Mouse (Mus musculus) heart, embryonic 16.5 days (tissue): ENCODE results near the gene Ephx1. TPM values are rescaled to one million over a fixed set of nuclear protein-coding genes. Genes with fewer than 3 reads are reported as not detected.

Experiments
- ATAC-seq: fragments of 200-750 bp; cut with Nextera tagmentation; replicated peaks from 2 replicates; pipeline ENCODE4 v1.8.0; 2017; ENCODE audit warnings: moderate number of reproducible peaks; ENCODE audit not compliant: insufficient read depth, low FRiP score; ENCODE audit errors: extremely low read depth
- H3K27ac ChIP-seq: fragments of 300-500 bp; sonication (generic); 2 replicates; pipeline ENCODE4 v1.5.1; 2014; ENCODE audit warnings: mild to moderate bottlenecking, low read length, control low read depth, moderate library complexity
- H3K27me3 ChIP-seq: fragments of 300-500 bp; sonication (generic); 2 replicates; pipeline ENCODE4 v1.6.1; 2014; ENCODE audit warnings: low read length, mixed read lengths; ENCODE audit not compliant: control insufficient read depth, insufficient read depth
- H3K36me3 ChIP-seq: fragments of 300-500 bp; sonication (generic); 2 replicates; pipeline ENCODE4 v1.6.1; 2014; ENCODE audit not compliant: control insufficient read depth, insufficient read depth
- H3K4me1 ChIP-seq: fragments of 300-500 bp; sonication (generic); 2 replicates; pipeline ENCODE4 v1.6.1; 2014; ENCODE audit warnings: low read length, mixed read lengths; ENCODE audit not compliant: control insufficient read depth, insufficient read depth
- H3K4me2 ChIP-seq: fragments of 300-500 bp; sonication (generic); 2 replicates; pipeline ENCODE4 v1.6.1; 2014; ENCODE audit warnings: low read depth, mild to moderate bottlenecking, control low read depth, low read length
- H3K4me3 ChIP-seq: fragments of 300-500 bp; sonication (generic); 2 replicates; pipeline ENCODE4 v1.5.1; 2014; ENCODE audit warnings: mild to moderate bottlenecking, control low read depth, low read length
- H3K9ac ChIP-seq: fragments of 300-500 bp; sonication (generic); 2 replicates; pipeline ENCODE4 v1.6.1; 2014; ENCODE audit warnings: low read length, control low read depth
- H3K9me3 ChIP-seq: fragments of 300-500 bp; sonication (generic); replicated peaks from 2 replicates; pipeline ENCODE4 v1.6.1; 2016; ENCODE audit warnings: low read length; ENCODE audit not compliant: control insufficient read depth
- WGBS: fragments of 180-500 bp; shearing (Covaris S2); extraction: QIAGEN DNeasy Blood & Tissue Kit; methylation state at CpG from one replicate; pipeline ENCODE4 v1.1.7; 2014; 5-methylcytosine and 5-hydroxymethylcytosine counted together
- polyA plus RNA-seq: library from polyadenylated mRNA; unstranded; fragments of >200 nt; fragmentation: Nextera tagmentation; extraction: Ambion mirVana; gene quantifications from 2 replicates; pipeline ENCODE4 v1.2.1, GENCODE M21; 2015

The Ephx1 gene
- polyA plus RNA-seq, 1 experiment from 2014 or later: 11.3 TPM

- no peak overlapping the region for H3K4me2 ChIP-seq
- ATAC-seq: no peak
- no peaks in the 10 kb centered on the region for H3K9me3 ChIP-seq
- no peak overlapping the region for H3K9ac ChIP-seq
- peaks cover 2% of the 10 kb centered on the region; the same call in 1 of the 2 replicates for H3K4me1 ChIP-seq
- peaks cover 11% of the 10 kb centered on the region for H3K36me3 ChIP-seq
- H3K4me3 ChIP-seq: no peak overlapping the region
- WGBS: 88% methylated on average over 9 of the region's 11 CpGs
- no peaks in the 10 kb centered on the region for H3K27me3 ChIP-seq
- no peak overlapping the region for H3K27ac ChIP-seq
Measured at GRCm38 (mm10) chr1:180972941-180973340, 47.8 kb downstream of the Ephx1 start.

DNA sequence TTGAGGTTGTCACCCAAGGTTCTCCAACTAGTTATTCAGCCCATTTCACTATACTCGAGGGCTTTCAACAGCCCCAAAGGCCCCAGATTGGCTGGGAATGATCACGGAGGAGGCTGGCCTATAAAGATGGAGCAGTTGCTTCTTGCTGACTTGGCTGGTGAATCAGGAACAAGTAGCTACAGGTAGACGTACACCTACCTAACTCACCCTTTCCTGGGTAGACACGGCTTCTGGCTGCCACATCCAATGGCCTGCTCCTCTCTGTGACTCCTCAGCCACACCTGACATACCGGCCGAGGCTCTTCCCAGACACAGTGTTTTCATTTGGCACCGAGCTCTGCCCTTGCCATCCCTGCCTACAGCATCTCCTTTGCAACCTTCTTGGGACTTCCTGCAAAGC lies 53.4 kb downstream of the Ephx1 start:
- 90% methylated on average over 7 of the region's 7 CpGs for WGBS
- Histone ChIP-seq H3K36me3 (peaks cover 33% of the 10 kb centered on the region), H3K4me1 (peaks cover 2% of the 10 kb centered on the region; the same call in 1 of the 2 replicates), H3K27ac (no peak overlapping the region), H3K9me3 (no peaks in the 10 kb centered on the region), H3K9ac (no peak overlapping the region), H3K27me3 (no peaks in the 10 kb centered on the region), H3K4me3 (no peak overlapping the region), H3K4me2 (no peak overlapping the region)
- ATAC-seq: no peak

DNA sequence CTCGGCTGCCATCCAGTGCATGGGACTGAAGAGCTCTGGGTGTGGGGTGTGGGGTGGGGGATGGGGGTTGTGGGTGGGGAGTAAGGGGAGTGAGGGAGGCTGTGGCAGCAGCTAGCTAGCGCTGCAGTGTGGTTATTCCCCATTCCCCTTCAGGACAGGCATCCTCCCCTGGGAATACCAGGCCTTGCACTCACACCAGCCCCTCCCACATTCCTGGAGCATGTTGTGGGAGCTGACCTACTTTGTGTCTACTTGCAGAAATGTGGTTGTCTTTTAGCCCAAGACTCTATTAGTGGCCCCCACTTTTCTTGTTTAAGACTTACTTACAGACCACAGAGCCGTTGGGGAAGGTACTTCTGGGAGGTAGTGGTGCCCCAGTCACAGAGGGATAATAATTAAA lies 54.2 kb downstream of the Ephx1 start:
- Histone ChIP-seq H3K4me3 (no peak overlapping the region), H3K27me3 (no peaks in the 10 kb centered on the region), H3K9me3 (no peaks in the 10 kb centered on the region), H3K9ac (no peak overlapping the region), H3K27ac (no peak overlapping the region), H3K4me1 (peaks cover 2% of the 10 kb centered on the region; the same call in 1 of the 2 replicates), H3K4me2 (no peak overlapping the region), H3K36me3 (peaks cover 37% of the 10 kb centered on the region)
- WGBS: 55% methylated on average over 3 of the region's 3 CpGs
- ATAC-seq: no peak

- H3K36me3 ChIP-seq: peaks cover 37% of the 10 kb centered on the region
- H3K27ac ChIP-seq: no peak overlapping the region
Measured at GRCm38 (mm10) chr1:180965786-180966185, 54.9 kb downstream of the Ephx1 start.

DNA sequence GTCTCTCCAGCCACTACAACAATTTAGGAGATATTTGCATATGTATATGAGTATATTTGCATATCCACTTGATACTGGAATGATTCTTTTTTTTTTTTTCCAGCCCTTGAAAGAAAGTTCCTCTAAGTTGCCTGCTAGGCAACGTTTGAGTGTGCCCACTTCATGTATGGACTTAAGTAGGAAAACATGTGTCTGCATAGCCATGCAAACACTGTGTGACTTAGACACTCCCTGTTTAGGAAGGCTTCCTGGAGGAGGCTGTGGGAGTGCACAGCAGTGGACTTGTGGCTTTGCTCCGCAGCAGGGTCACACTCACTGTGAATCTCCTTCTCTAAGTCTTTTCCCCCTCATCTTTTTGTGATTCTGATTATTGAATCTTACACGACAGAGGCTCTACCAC lies 61.9 kb downstream of the Ephx1 start:
- no peak overlapping the region for H3K4me3 ChIP-seq
- no peaks in the 10 kb centered on the region for H3K9me3 ChIP-seq
- no peaks in the 10 kb centered on the region for H3K4me1 ChIP-seq
- no peak for ATAC-seq
- H3K27ac ChIP-seq: no peak overlapping the region
- H3K9ac ChIP-seq: no peak overlapping the region
- H3K4me2 ChIP-seq: no peak overlapping the region
- H3K27me3 ChIP-seq: no peaks in the 10 kb centered on the region
- peaks cover 39% of the 10 kb centered on the region for H3K36me3 ChIP-seq
- WGBS: 69% methylated on average over 3 of the region's 3 CpGs

More at GRCm38 (mm10) chr1:180965786-180966185, 54.9 kb downstream of the Ephx1 start:
- Histone ChIP-seq H3K4me3 (no peak overlapping the region), H3K9ac (no peak overlapping the region), H3K9me3 (no peaks in the 10 kb centered on the region), H3K4me2 (no peak overlapping the region), H3K4me1 (peaks cover 2% of the 10 kb centered on the region; the same call in 1 of the 2 replicates), H3K27me3 (no peaks in the 10 kb centered on the region)
- no peak for ATAC-seq
- WGBS: 84% methylated on average over 3 of the region's 3 CpGs

- WGBS: 79% methylated on average over 3 of the region's 3 CpGs
- Histone ChIP-seq H3K36me3 (peaks cover 43% of the 10 kb centered on the region), H3K27ac (no peak overlapping the region), H3K9me3 (no peaks in the 10 kb centered on the region), H3K27me3 (no peaks in the 10 kb centered on the region), H3K4me2 (no peak overlapping the region), H3K4me3 (no peak overlapping the region), H3K9ac (no peak overlapping the region), H3K4me1 (no peaks in the 10 kb centered on the region)
- no peak for ATAC-seq
Measured at GRCm38 (mm10) chr1:180957989-180958388, 62.7 kb downstream of the Ephx1 start.

DNA sequence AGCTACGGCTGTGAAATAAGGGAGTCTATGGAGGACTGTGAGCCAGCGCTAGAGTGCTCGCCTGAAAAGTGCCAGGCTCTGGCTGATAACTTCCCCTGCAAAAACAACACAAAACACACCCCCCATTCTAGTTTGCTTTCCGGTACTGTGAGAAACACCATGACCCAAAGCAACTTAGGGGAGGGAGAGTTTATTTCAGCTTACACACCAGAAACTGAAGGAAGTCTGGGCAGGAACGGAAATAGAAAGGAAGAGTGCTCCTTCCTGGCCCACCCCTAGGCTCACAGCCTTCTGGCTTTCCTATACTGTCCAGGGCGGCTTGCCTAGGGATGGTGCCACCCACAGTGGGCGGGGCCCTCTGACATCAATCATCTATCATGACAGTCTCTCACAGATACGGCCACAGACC lies 63.7 kb downstream of the Ephx1 start:
- 71% methylated on average over 8 of the region's 8 CpGs for WGBS
- no peaks in the 10 kb centered on the region for H3K9me3 ChIP-seq
- H3K27me3 ChIP-seq: no peaks in the 10 kb centered on the region
- no peak overlapping the region for H3K4me2 ChIP-seq
- H3K4me1 ChIP-seq: no peaks in the 10 kb centered on the region
- no peak overlapping the region for H3K4me3 ChIP-seq
- no peak overlapping the region for H3K9ac ChIP-seq
- peaks cover 45% of the 10 kb centered on the region for H3K36me3 ChIP-seq
- ATAC-seq: peak; percentile 66
- no peak overlapping the region for H3K27ac ChIP-seq

- no peak overlapping the region for H3K4me3 ChIP-seq
- ATAC-seq: no peak
- no peaks in the 10 kb centered on the region for H3K27me3 ChIP-seq
- peaks cover 46% of the 10 kb centered on the region for H3K36me3 ChIP-seq
- no peak overlapping the region for H3K9ac ChIP-seq
- H3K4me2 ChIP-seq: no peak overlapping the region
- H3K27ac ChIP-seq: no peak overlapping the region
- no peaks in the 10 kb centered on the region for H3K9me3 ChIP-seq
- no peaks in the 10 kb centered on the region for H3K4me1 ChIP-seq
- 91% methylated on average over 8 of the region's 8 CpGs for WGBS
Measured at GRCm38 (mm10) chr1:180956401-180956800, 64.3 kb downstream of the Ephx1 start.

DNA sequence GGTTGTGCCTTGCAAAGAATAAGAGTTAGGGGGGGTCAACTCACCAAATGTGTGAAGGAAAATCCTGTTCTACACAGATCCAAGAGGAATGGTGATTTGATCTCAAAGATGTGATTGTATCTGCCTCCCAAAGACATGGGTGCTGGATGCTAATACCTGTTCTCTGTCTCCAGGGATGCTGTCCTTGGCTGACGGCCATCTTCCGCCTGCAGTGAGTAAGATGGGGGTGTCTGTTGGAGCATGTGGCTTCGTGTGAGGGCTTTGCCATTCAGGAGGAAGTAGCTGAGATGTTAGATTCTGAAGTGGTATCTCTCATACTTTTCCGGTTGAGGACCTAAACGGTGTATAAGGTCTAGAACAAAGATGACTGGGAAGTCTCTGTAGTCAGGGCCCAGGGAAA lies 67.9 kb downstream of the Ephx1 start:
- no peak overlapping the region for H3K27ac ChIP-seq
- no peak for ATAC-seq
- H3K4me1 ChIP-seq: no peaks in the 10 kb centered on the region
- no peak overlapping the region for H3K4me3 ChIP-seq
- 87% methylated on average over 5 of the region's 5 CpGs for WGBS
- no peaks in the 10 kb centered on the region; the same call in 1 of the 2 replicates for H3K9me3 ChIP-seq
- H3K36me3 ChIP-seq: peaks cover 56% of the 10 kb centered on the region
- no peaks in the 10 kb centered on the region for H3K27me3 ChIP-seq
- H3K4me2 ChIP-seq: no peak overlapping the region
- H3K9ac ChIP-seq: no peak overlapping the region
